Mouse (Mus musculus): ENCODE measurements at regions not wholly inside any gene's neighbourhood (a gene's known extent, or its start where the extent isn't known, plus 50 kb on each side); places are given as distances from the start of the nearest gene placed in this dataset.
A peak's percentile ranks its signal among the peaks of the same experiment; 100 is the strongest.
"Not testable (repeated sequence)": the region's sequence is repeated elsewhere in the genome, so short reads cannot be mapped to it uniquely, and the experiment has no call there.

- DNase-seq, result peak; percentile 0 to 2
Measured at GRCm38 (mm10) chr4:3081148-3081952, 85.8 kb upstream of the Vmn1r2 start.

GRCm38 (mm10) chr4:3081953-3082950 is 84.9 kb upstream of the Vmn1r2 start:
- DNase-seq, result peak; percentile 0 to 2

GRCm38 (mm10) chr4:3083161-3084020 is 83.7 kb upstream of the Vmn1r2 start:
- peak; percentile 1 to 4 for DNase-seq

GRCm38 (mm10) chr4:3084021-3084545 is 83.0 kb upstream of the Vmn1r2 start:
- DNase-seq, result no peak

GRCm38 (mm10) chr4:3085456-3086448 is 81.4 kb upstream of the Vmn1r2 start:
- peak; percentile 0 to 2 for DNase-seq

GRCm38 (mm10) chr4:3087616-3088015 is 79.5 kb upstream of the Vmn1r2 start:
- not testable (repeated sequence) for DNase-seq

GRCm38 (mm10) chr4:3089567-3090377 is 77.3 kb upstream of the Vmn1r2 start:
- no peak for DNase-seq

GRCm38 (mm10) chr4:3090378-3090735 is 76.8 kb upstream of the Vmn1r2 start:
- no peak for DNase-seq

GRCm38 (mm10) chr4:3090742-3091141 is 76.4 kb upstream of the Vmn1r2 start:
- no peak for DNase-seq
